Mouse (Mus musculus) liver, embryonic 14.5 days (tissue): ENCODE data around the gene Cmah. TPM values are rescaled to one million over a fixed set of nuclear protein-coding genes. Genes with fewer than 3 reads are reported as not detected.

ENCODE experiments used
- ATAC-seq: fragments of 200-750 bp; cut with Nextera tagmentation; 2 replicates; pipeline ENCODE4 v1.8.0; 2017; ENCODE audit warnings: moderate number of reproducible peaks, mild to moderate bottlenecking, moderate library complexity; ENCODE audit not compliant: insufficient read depth
- DNase-seq, 3 experiments: peaks; one replicate each; pipeline ENCODE4 v3.0.0-alpha.2; 2012 to 2013; ENCODE audit warnings: low read depth in 3 of 3, low spot score in 3 of 3
- H3K27ac ChIP-seq: fragments of 300-500 bp; sonication (generic); 2 replicates; pipeline ENCODE4 v1.5.1; 2014; ENCODE audit warnings: moderate library complexity, mild to moderate bottlenecking, control low read depth, inconsistent platforms
- H3K27me3 ChIP-seq: fragments of 300-500 bp; sonication (generic); 2 replicates; pipeline ENCODE4 v1.6.1; 2014; ENCODE audit warnings: mild to moderate bottlenecking, low read length, moderate library complexity; ENCODE audit not compliant: control insufficient read depth, insufficient read depth
- H3K36me3 ChIP-seq: fragments of 300-500 bp; sonication (generic); replicated peaks from 2 replicates; pipeline ENCODE4 v1.6.1; 2014; ENCODE audit warnings: low read depth; ENCODE audit not compliant: control insufficient read depth, insufficient read depth
- H3K4me1 ChIP-seq, 2 experiments: fragments of 200-500 bp in 1 of 2; fragments of 300-500 bp in 1 of 2; sonication (generic) in 1 of 2; replicated peaks; 2 replicates each; pipeline ENCODE4 v1.6.1; 2012 to 2014; ENCODE audit warnings: antibody characterized with exemption in 1 of 2, inconsistent platforms in 1 of 2, low read length in 1 of 2; ENCODE audit not compliant: control insufficient read depth in 2 of 2, insufficient read depth in 2 of 2
- H3K4me2 ChIP-seq: fragments of 300-500 bp; sonication (generic); 2 replicates; pipeline ENCODE4 v1.6.1; 2014; ENCODE audit warnings: low read depth, mild to moderate bottlenecking, control low read depth, moderate library complexity
- H3K4me3 ChIP-seq, 2 experiments: fragments of 200-500 bp in 1 of 2; fragments of 300-500 bp in 1 of 2; sonication (generic) in 1 of 2; 2 replicates each; pipeline ENCODE4 v1.5.1; 2012 to 2014; ENCODE audit warnings: low read depth in 2 of 2, low read length in 2 of 2, mild to moderate bottlenecking in 2 of 2, control low read depth in 1 of 2, inconsistent platforms in 1 of 2, moderate library complexity in 1 of 2; ENCODE audit not compliant: insufficient read depth in 1 of 2
- H3K9ac ChIP-seq: fragments of 300-500 bp; sonication (generic); replicated peaks from 2 replicates; pipeline ENCODE4 v1.6.1; 2014; ENCODE audit warnings: mild to moderate bottlenecking, control low read depth, moderate library complexity
- H3K9me3 ChIP-seq: fragments of 300-500 bp; sonication (generic); 2 replicates; pipeline ENCODE4 v1.6.1; 2016; ENCODE audit warnings: low read length, mixed read lengths; ENCODE audit not compliant: control insufficient read depth
- CTCF ChIP-seq: IDR thresholded peaks from 2 replicates; pipeline ENCODE4 v1.5.1; 2016; ENCODE audit warnings: antibody characterized with exemption, low read depth, control low read depth
- EP300 ChIP-seq: IDR thresholded peaks from 2 replicates; pipeline ENCODE4 v1.6.1; 2016; ENCODE audit warnings: antibody characterized with exemption, low read depth
- WGBS: fragments of 180-500 bp; shearing (Covaris S2); extraction: QIAGEN DNeasy Blood & Tissue Kit; methylation state at CpG from one replicate; pipeline ENCODE4 v1.1.7; 2014; ENCODE audit not compliant: insufficient replicate concordance; 5-methylcytosine and 5-hydroxymethylcytosine counted together
- polyA plus RNA-seq, 2 experiments: library from polyadenylated mRNA; depleted of rRNA in 1 of 2; stranded (reverse) in 1 of 2; unstranded in 1 of 2; fragments of >200 nt; fragmentation: Nextera tagmentation in 1 of 2; extraction: Ambion mirVana in 1 of 2; gene quantifications; 2 replicates each; pipeline versions ENCODE4 v1.2.1 to v1.2.3; 2012 to 2014

Cmah gene
- polyA plus RNA-seq, 2 experiments: 0.42 to 0.46 TPM

DNA sequence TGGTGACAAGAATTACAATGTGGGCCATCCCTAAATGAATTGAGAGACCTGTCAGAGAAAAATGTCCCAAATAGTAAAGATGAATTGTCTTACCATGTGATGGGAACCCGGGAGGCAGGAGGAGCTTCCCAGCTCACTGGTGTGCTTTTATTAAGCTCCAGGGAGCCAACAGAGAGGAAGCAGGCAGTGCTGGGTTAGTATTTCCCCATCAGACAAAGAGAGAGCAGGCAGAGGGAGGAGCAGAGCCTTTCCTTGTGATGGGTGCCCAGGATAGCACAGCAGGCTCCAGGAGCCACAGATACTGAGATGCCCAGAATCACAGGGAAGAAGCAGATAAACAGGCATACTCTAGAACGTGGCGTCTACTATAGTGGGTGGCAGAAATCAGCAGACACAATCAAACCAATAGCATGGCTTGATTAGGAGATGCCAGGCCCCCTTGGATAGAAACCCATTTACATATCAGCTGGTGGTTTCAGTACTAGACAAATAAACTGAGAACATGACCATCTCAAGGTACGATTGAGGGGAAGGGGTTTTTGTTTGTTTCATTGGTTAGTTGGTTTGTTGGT is 87.5 kb downstream of the Cmah start:
- WGBS: 24% methylated on average over 4 of the region's 4 CpGs
- Histone ChIP-seq H3K4me3 (no peak overlapping the region), H3K27ac (no peak overlapping the region), H3K36me3 (no peaks in the 10 kb centered on the region), H3K9ac (0 out of 2 replicates have a peak overlapping the region, but pooled peaks have one; percentile 7), H3K4me1 (peaks cover 48 to 55% of the 10 kb centered on the region in 2 experiments), H3K9me3 (no peaks in the 10 kb centered on the region), H3K27me3 (no peaks in the 10 kb centered on the region), H3K4me2 (no peak overlapping the region)
- ATAC-seq (no peak), DNase-seq (no peak)
- TF ChIP-seq CTCF (no peak), EP300 (no peak)

GRCm38 (mm10) chr13:24415506-24416206 is 88.5 kb downstream of the Cmah start:
- no peaks in the 10 kb centered on the region for H3K9me3 ChIP-seq
- no peak overlapping the region for H3K27ac ChIP-seq
- H3K27me3 ChIP-seq: no peaks in the 10 kb centered on the region
- H3K4me1 ChIP-seq: peaks cover 57 to 65% of the 10 kb centered on the region in 2 experiments
- no peak overlapping the region for H3K4me3 ChIP-seq
- 0 out of 2 replicates have a peak overlapping the region, but pooled peaks have one; percentile 10 for H3K9ac ChIP-seq
- ATAC-seq (no peak), DNase-seq (no peak)
- no peak for TF ChIP-seq EP300
- TF ChIP-seq CTCF: no peak
- WGBS: 36% methylated on average over 13 of the region's 13 CpGs
- no peaks in the 10 kb centered on the region for H3K36me3 ChIP-seq
- peak overlapping the region; percentile 0; the same call in 1 of the 2 replicates for H3K4me2 ChIP-seq

DNA sequence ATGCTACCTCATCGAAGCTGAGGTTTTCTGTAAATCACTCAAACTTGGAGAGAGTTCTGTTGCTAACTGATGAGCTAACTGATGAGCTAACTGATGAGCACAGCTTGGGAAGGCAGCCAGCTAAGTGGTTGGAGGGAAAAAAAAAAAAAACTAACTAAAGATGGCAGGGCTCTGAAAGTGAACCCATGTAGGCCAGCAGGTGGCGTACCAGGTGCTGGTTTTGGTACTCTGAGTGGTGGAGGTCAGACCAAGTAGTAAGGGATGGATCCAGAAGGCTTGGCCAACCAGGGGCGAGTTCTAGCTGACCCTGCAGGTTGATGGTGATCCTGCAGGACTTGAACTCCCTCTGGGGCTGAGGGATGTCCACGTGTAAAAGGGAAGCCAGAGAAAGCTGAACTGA is 89.2 kb downstream of the Cmah start:
- no peak overlapping the region; the same call in 1 of the 2 replicates for H3K9ac ChIP-seq
- peak overlapping the region; percentile 0 for H3K4me2 ChIP-seq
- peaks cover 64 to 72% of the 10 kb centered on the region in 2 experiments for H3K4me1 ChIP-seq
- no peaks in the 10 kb centered on the region for H3K27me3 ChIP-seq
- WGBS: 19% methylated on average over 4 of the region's 4 CpGs
- H3K4me3 ChIP-seq: no peak overlapping the region
- TF ChIP-seq EP300 (no peak), CTCF (peak; percentile 94)
- H3K27ac ChIP-seq: no peak overlapping the region
- ATAC-seq (no peak), DNase-seq (peak in 2 of 3 experiments; percentile 42 to 45)
- no peaks in the 10 kb centered on the region for H3K9me3 ChIP-seq
- H3K36me3 ChIP-seq: no peaks in the 10 kb centered on the region

DNA sequence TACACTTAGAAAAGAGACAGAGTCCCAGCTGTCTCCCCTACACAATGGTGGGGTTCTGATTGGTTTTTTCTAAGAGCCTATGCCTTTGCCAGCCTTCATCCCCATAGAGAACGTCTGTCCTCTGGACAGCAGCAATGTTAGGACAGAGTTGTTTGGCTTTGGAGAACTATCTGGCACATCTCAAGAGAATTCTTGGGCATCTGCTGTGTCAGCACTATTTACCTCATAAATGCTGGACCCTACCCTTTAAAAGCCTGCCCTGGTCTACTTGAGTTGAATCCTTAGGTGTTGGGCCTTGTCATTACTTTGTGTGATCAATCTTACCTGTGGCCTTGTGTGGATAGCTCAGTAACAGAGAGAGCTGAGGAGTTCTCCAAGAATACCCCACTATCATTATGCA is 90.8 kb downstream of the Cmah start:
- H3K27me3 ChIP-seq: no peaks in the 10 kb centered on the region
- H3K4me3 ChIP-seq: no peak overlapping the region
- peak overlapping the region; percentile 98 for H3K27ac ChIP-seq
- H3K9me3 ChIP-seq: no peaks in the 10 kb centered on the region
- no peaks in the 10 kb centered on the region for H3K36me3 ChIP-seq
- WGBS: 51% methylated on average over 1 of the region's 1 CpGs
- ATAC-seq (no peak), DNase-seq (no peak)
- TF ChIP-seq EP300 (no peak), CTCF (no peak)
- peak overlapping the region; percentile 62 for H3K9ac ChIP-seq
- peaks cover 72 to 81% of the 10 kb centered on the region in 2 experiments for H3K4me1 ChIP-seq
- H3K4me2 ChIP-seq: no peak overlapping the region

- Histone ChIP-seq H3K9ac (peak overlapping the region; percentile 62), H3K4me3 (no peak overlapping the region), H3K4me2 (peak overlapping the region; percentile 77), H3K27me3 (no peaks in the 10 kb centered on the region), H3K36me3 (no peaks in the 10 kb centered on the region), H3K4me1 (peaks cover 66 to 77% of the 10 kb centered on the region in 2 experiments), H3K27ac (peak overlapping the region; percentile 98), H3K9me3 (no peaks in the 10 kb centered on the region)
- ATAC-seq: peak; percentile 19
- peak in 2 of 3 experiments; percentile 29 to 38 for DNase-seq
- WGBS: 29% methylated on average over 4 of the region's 4 CpGs
- TF ChIP-seq EP300 (no peak), CTCF (no peak)
Measured at GRCm38 (mm10) chr13:24418814-24419213, 91.6 kb downstream of the Cmah start.
